Mouse (Mus musculus) heart, postnatal 0 days (tissue): Measurements from ENCODE around the gene Madcam1.
A peak's percentile ranks its signal among the peaks of the same experiment; 100 is the strongest.

ENCODE experiments used
- CTCF ChIP-seq: IDR thresholded peaks from 2 replicates; pipeline ENCODE4 v1.5.1; 2016; ENCODE audit warnings: antibody characterized with exemption, control low read depth, low read depth
- EP300 ChIP-seq: IDR thresholded peaks from 2 replicates; pipeline ENCODE4 v1.6.1; 2016; ENCODE audit warnings: antibody characterized with exemption, low read depth

GRCm38 (mm10) chr10:79704065-79704969 is 40.0 kb downstream of the Madcam1 start, which contains the start of gene Bsg:
- peak; percentile 56 for TF ChIP-seq CTCF
- TF ChIP-seq EP300 = peak; percentile 87; the same call in 1 of the 2 replicates
